Mouse (Mus musculus): ENCODE results near the gene Vav2. TPM values are rescaled to one million over a fixed set of nuclear protein-coding genes. Genes with fewer than 3 reads are reported as not detected.

Gene Vav2
- polyA plus RNA-seq, 1 experiment from 2014 or later: 7.1 TPM

- Histone ChIP-seq H3K27ac (replicated peaks; ENCODE audit: low read depth, low read length) (no peak overlapping the region), H3K36me3 (ENCODE audit: control insufficient read depth, insufficient read depth, low read length) (no peaks in the 10 kb centered on the region), H3K4me3 (ENCODE audit: low read depth, low read length) (no peak overlapping the region), H3K9ac (ENCODE audit: low read depth, low read length) (no peak overlapping the region), H3K9me3 (ENCODE audit: control insufficient read depth, low read length) (no peaks in the 10 kb centered on the region), H3K27me3 (replicated peaks; ENCODE audit: control insufficient read depth, insufficient read depth, low read length) (no peaks in the 10 kb centered on the region), H3K4me2 (ENCODE audit: low read depth, low read length) (no peak overlapping the region), H3K4me1 (ENCODE audit: control insufficient read depth, insufficient read depth, low read length) (peaks cover 21% of the 10 kb centered on the region)
- ATAC-seq (ENCODE audit: low read depth) (no peak), DNase-seq (ENCODE audit: low spot score) (peak; percentile 90)
- 0% methylated on average over 4 of the region's 4 CpGs for WGBS
Measured at GRCm38 (mm10) chr2:27428071-27428470, 1.2 kb upstream of the Vav2 start.

- WGBS: no CpG with 5 or more reads among the region's 64 CpGs
- no peaks in the 10 kb centered on the region for H3K27me3 ChIP-seq (replicated peaks; ENCODE audit: control insufficient read depth, insufficient read depth, low read length)
- peak overlapping the region; percentile 99 for H3K4me2 ChIP-seq (ENCODE audit: low read depth, low read length)
- H3K9ac ChIP-seq (ENCODE audit: low read depth, low read length): peak overlapping the region; percentile 81
- no peaks in the 10 kb centered on the region for H3K9me3 ChIP-seq (ENCODE audit: control insufficient read depth, low read length)
- H3K36me3 ChIP-seq (ENCODE audit: control insufficient read depth, insufficient read depth, low read length): no peaks in the 10 kb centered on the region
- peak overlapping the region; percentile 78 for H3K27ac ChIP-seq (replicated peaks; ENCODE audit: low read depth, low read length)
- peak overlapping the region; percentile 88 for H3K4me3 ChIP-seq (ENCODE audit: low read depth, low read length)
- H3K4me1 ChIP-seq (ENCODE audit: control insufficient read depth, insufficient read depth, low read length): peaks cover 21% of the 10 kb centered on the region
- ATAC-seq (ENCODE audit: low read depth) (peak; percentile 42), DNase-seq (ENCODE audit: low spot score) (no peak)
Measured at GRCm38 (mm10) chr2:27426406-27426854, 403 bp downstream of the Vav2 start.

DNA sequence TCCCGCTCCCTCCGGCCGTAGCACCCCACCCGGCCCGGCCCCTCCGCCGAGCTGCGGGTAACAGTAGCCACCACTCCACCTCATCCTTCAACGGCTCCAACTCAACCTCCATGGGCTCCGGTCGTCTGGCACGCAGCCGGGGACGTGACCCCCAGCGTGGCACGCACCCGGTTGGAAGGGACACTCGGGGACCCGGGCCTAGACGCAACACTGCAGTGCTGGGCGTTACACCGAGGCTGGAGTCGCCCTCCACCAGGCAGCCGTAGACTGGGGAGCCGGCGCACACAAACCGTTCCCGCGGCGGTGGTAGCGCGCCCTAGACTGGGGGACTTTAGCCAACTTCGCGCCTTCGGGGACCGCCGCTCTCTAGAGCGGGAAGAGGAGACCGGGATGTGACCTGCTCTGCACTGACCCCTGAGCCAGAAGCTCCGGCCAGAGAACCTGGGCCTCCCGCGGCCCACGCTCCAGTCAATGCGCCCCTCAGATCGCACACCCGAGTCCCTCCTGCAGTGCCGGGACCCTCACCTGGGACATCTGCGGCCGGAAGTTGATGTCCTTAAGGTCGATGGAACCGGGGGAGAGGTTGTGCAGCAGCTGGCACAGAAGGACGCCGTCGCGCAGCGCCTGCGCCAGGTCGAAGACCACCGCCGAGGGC, 955 bp downstream of the Vav2 start:
- WGBS: 0% methylated on average over 19 of the region's 60 CpGs

DNA sequence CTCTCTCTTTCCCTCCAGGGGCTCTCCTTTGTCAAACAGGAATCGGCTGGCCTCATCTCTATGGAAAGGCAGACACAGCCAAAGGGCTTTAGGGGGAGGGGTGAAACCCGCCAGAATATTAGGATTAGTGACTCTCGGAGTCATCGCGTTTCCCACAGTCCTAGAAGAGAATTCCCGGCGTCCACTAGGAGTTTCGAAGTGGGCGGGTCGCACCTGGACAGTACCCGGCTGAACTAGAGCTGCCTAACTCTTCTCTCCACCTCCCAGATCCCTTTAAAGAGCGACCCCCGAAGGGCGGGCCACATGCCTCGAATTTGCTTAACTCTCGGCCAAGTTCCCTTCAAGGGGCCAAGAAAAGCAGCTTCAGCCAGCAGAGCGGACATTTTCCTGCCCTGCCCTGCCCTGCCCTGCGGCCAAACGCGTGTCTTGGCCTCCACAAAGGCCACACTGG, 1.6 kb downstream of the Vav2 start:
- ATAC-seq (ENCODE audit: low read depth) (no peak), DNase-seq (ENCODE audit: low spot score) (peak; percentile 73)
- H3K4me2 ChIP-seq (ENCODE audit: low read depth, low read length): peak overlapping the region; percentile 99
- H3K4me3 ChIP-seq (ENCODE audit: low read depth, low read length): peak overlapping the region; percentile 88
- no peaks in the 10 kb centered on the region for H3K27me3 ChIP-seq (replicated peaks; ENCODE audit: control insufficient read depth, insufficient read depth, low read length)
- WGBS: 0% methylated on average over 20 of the region's 20 CpGs
- no peak overlapping the region for H3K27ac ChIP-seq (replicated peaks; ENCODE audit: low read depth, low read length)
- peaks cover 23% of the 10 kb centered on the region for H3K4me1 ChIP-seq (ENCODE audit: control insufficient read depth, insufficient read depth, low read length)
- no peaks in the 10 kb centered on the region for H3K36me3 ChIP-seq (ENCODE audit: control insufficient read depth, insufficient read depth, low read length)
- H3K9me3 ChIP-seq (ENCODE audit: control insufficient read depth, low read length): no peaks in the 10 kb centered on the region
- H3K9ac ChIP-seq (ENCODE audit: low read depth, low read length): peak overlapping the region; percentile 81

More for the DNA sequence above, 955 bp downstream of the Vav2 start:
- ATAC-seq (ENCODE audit: low read depth): peak; percentile 10; the same call in 1 of the 2 replicates
- Histone ChIP-seq H3K27me3 (replicated peaks; ENCODE audit: control insufficient read depth, insufficient read depth, low read length) (no peaks in the 10 kb centered on the region), H3K4me3 (ENCODE audit: low read depth, low read length) (peak overlapping the region; percentile 88), H3K4me2 (ENCODE audit: low read depth, low read length) (peak overlapping the region; percentile 99), H3K4me1 (ENCODE audit: control insufficient read depth, insufficient read depth, low read length) (peaks cover 23% of the 10 kb centered on the region), H3K9me3 (ENCODE audit: control insufficient read depth, low read length) (no peaks in the 10 kb centered on the region), H3K36me3 (ENCODE audit: control insufficient read depth, insufficient read depth, low read length) (no peaks in the 10 kb centered on the region), H3K9ac (ENCODE audit: low read depth, low read length) (peak overlapping the region; percentile 81), H3K27ac (replicated peaks; ENCODE audit: low read depth, low read length) (peak overlapping the region; percentile 78; the same call in 1 of the 2 replicates)
- DNase-seq (ENCODE audit: low spot score): no peak

GRCm38 (mm10) chr2:27423596-27423995, 3.2 kb downstream of the Vav2 start:
- no peak overlapping the region for H3K9ac ChIP-seq (ENCODE audit: low read depth, low read length)
- no peak overlapping the region for H3K27ac ChIP-seq (replicated peaks; ENCODE audit: low read depth, low read length)
- DNase-seq (ENCODE audit: low spot score) (no peak), ATAC-seq (ENCODE audit: low read depth) (no peak)
- no peaks in the 10 kb centered on the region for H3K27me3 ChIP-seq (replicated peaks; ENCODE audit: control insufficient read depth, insufficient read depth, low read length)
- 70% methylated on average over 7 of the region's 7 CpGs for WGBS
- no peak overlapping the region for H3K4me3 ChIP-seq (ENCODE audit: low read depth, low read length)
- no peaks in the 10 kb centered on the region for H3K9me3 ChIP-seq (ENCODE audit: control insufficient read depth, low read length)
- no peak overlapping the region for H3K4me2 ChIP-seq (ENCODE audit: low read depth, low read length)
- peaks cover 30% of the 10 kb centered on the region for H3K4me1 ChIP-seq (ENCODE audit: control insufficient read depth, insufficient read depth, low read length)
- no peaks in the 10 kb centered on the region for H3K36me3 ChIP-seq (ENCODE audit: control insufficient read depth, insufficient read depth, low read length)

GRCm38 (mm10) chr2:27421293-27422068, 5.4 kb downstream of the Vav2 start:
- peaks cover 28% of the 10 kb centered on the region for H3K4me1 ChIP-seq (ENCODE audit: control insufficient read depth, insufficient read depth, low read length)
- H3K36me3 ChIP-seq (ENCODE audit: control insufficient read depth, insufficient read depth, low read length): no peaks in the 10 kb centered on the region

DNA sequence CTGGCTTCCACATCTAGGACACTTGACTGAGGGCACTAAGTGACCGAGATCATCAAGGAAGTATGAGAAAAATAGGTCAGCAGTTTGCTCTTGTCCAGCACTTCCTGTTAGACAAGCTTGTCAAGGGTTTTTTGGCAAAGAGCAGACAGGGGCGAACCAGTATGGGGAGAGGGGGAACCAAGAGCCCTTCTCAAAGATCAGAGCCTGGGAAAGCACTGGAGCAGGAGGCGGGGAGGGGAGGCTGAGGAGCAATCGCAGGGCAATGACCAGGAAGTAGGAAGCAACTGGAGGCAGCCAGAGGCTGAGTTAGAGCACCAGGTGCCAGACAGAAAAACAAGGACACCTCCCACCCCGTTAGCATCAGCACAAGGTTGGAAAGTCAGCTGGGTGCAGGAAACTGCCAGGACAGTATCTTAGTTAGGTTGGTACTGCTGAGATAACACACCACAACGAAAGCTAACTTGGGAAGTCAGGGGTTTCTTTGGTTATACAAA, 8.2 kb downstream of the Vav2 start:
- no peak overlapping the region for H3K27ac ChIP-seq (replicated peaks; ENCODE audit: low read depth, low read length)
- no peaks in the 10 kb centered on the region for H3K27me3 ChIP-seq (replicated peaks; ENCODE audit: control insufficient read depth, insufficient read depth, low read length)
- no peaks in the 10 kb centered on the region for H3K36me3 ChIP-seq (ENCODE audit: control insufficient read depth, insufficient read depth, low read length)
- peaks cover 46% of the 10 kb centered on the region for H3K4me1 ChIP-seq (ENCODE audit: control insufficient read depth, insufficient read depth, low read length)
- H3K4me2 ChIP-seq (ENCODE audit: low read depth, low read length): no peak overlapping the region
- no peaks in the 10 kb centered on the region for H3K9me3 ChIP-seq (ENCODE audit: control insufficient read depth, low read length)
- ATAC-seq (ENCODE audit: low read depth) (no peak), DNase-seq (ENCODE audit: low spot score) (no peak)
- H3K9ac ChIP-seq (ENCODE audit: low read depth, low read length): no peak overlapping the region
- WGBS: 34% methylated on average over 6 of the region's 6 CpGs
- H3K4me3 ChIP-seq (ENCODE audit: low read depth, low read length): no peak overlapping the region

More at GRCm38 (mm10) chr2:27421293-27422068, 5.4 kb downstream of the Vav2 start:
- no peak for ATAC-seq (ENCODE audit: low read depth)
- WGBS: 68% methylated on average over 20 of the region's 20 CpGs
- no peak for DNase-seq (ENCODE audit: low spot score)
- Histone ChIP-seq H3K9ac (ENCODE audit: low read depth, low read length) (no peak overlapping the region), H3K4me2 (ENCODE audit: low read depth, low read length) (no peak overlapping the region), H3K9me3 (ENCODE audit: control insufficient read depth, low read length) (no peaks in the 10 kb centered on the region), H3K27me3 (replicated peaks; ENCODE audit: control insufficient read depth, insufficient read depth, low read length) (no peaks in the 10 kb centered on the region), H3K4me3 (ENCODE audit: low read depth, low read length) (no peak overlapping the region), H3K27ac (replicated peaks; ENCODE audit: low read depth, low read length) (no peak overlapping the region)

DNA sequence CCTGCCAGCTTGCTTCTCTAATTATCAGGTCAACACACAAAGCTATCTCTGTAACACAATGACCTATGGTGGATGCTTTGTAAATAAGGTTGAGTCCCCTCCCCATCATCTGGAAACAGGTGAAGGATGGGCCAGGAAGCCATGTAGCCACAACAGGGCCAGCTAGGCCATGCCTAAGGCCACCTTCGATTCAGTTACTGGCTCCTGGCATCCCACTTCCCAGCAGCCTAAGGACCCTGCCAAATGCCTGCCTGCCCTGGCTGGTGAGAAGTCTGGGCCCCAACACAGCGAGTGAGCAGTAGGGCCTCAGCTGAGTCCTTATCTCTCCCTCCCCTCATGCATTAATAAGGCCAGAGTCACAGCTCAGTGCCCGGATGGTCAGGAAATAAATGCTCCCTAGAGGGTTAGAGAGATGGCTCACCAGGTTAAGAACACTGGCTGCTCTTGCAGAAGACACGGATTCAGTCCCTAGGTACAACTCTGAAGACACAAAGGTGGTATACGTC, 9.1 kb downstream of the Vav2 start:
- WGBS: 76% methylated on average over 5 of the region's 5 CpGs

More for the DNA sequence above, 9.1 kb downstream of the Vav2 start:
- H3K4me1 ChIP-seq (ENCODE audit: control insufficient read depth, insufficient read depth, low read length): peaks cover 46% of the 10 kb centered on the region
- no peaks in the 10 kb centered on the region for H3K9me3 ChIP-seq (ENCODE audit: control insufficient read depth, low read length)
- ATAC-seq (ENCODE audit: low read depth) (no peak), DNase-seq (ENCODE audit: low spot score) (no peak)
- no peak overlapping the region for H3K4me2 ChIP-seq (ENCODE audit: low read depth, low read length)
- H3K27ac ChIP-seq (replicated peaks; ENCODE audit: low read depth, low read length): no peak overlapping the region
- no peaks in the 10 kb centered on the region for H3K36me3 ChIP-seq (ENCODE audit: control insufficient read depth, insufficient read depth, low read length)
- no peak overlapping the region for H3K4me3 ChIP-seq (ENCODE audit: low read depth, low read length)
- H3K9ac ChIP-seq (ENCODE audit: low read depth, low read length): no peak overlapping the region
- no peaks in the 10 kb centered on the region for H3K27me3 ChIP-seq (replicated peaks; ENCODE audit: control insufficient read depth, insufficient read depth, low read length)

Measured in embryonic facial prominence, embryonic 14.5 days (tissue).